ENCODE assay signal across 7 mouse cellular contexts in the genomic region with DNA sequence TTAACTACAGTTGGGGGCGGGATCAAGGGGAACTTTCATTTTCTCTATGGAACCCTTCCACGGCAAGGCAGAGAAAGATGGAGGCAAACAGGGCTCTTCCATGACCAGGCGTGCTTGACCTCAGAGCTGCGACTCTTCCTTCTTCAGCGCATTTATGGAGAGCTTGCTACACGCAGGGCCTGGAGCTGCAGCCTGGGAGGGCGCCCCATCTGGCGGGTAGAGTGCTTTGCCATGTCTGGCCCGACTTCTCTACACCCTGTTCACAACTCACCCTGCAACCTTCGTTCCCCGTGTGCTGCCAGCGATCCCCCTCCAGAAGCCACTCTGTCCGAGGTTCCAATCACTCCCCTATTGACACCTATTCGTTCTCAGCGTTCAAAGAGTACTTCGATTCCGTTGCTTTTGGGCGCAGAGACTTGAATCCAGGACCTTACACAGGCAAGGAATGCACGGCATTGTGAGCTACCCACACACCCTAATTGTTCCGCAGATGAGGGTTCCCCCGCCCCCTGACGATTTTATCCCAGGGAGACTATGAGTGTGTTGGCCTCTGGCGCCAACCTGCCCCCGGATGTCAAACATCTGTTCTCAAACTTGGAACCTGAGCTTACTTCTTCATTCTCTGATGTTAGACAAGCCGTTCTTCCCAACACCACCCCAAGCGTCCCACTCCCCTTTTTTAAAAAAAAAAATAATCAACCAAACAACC. TPM values are rescaled to one million over a fixed set of nuclear protein-coding genes. Genes with fewer than 3 reads are reported as not detected.
DNase-seq lines count a peak whose midpoint lies in the region; ATAC-seq and TF ChIP-seq lines count a peak whose summit lies in the region.

A gene (plus strand): TSS at position 74 of the 709 bp plus-strand sequence.

- no peak within 1 kb of the TSS for H3K27ac ChIP-seq in hindbrain, embryonic 14.5 days
- H3K27ac ChIP-seq in left cerebral cortex, adult 2 months: peak within 1 kb of the TSS; percentile 84
- peak within 1 kb of the TSS; percentile 58 for H3K27ac ChIP-seq in macrophage
- H3K27ac ChIP-seq in small intestine, adult 2 months (ENCODE audit: insufficient read depth, low read depth, low read length): peak within 1 kb of the TSS; percentile 98

- no peak for DNase-seq in Patski (ENCODE audit: low read depth, low spot score)
- DNase-seq in c-Kit-positive CD71-negative TER-119-negative erythroid progenitor cells, embryonic 14.5 days (ENCODE audit: low read depth): peak; percentile 57
- DNase-seq in gastrocnemius, adult 18-20 months (ENCODE audit: low spot score): peak; percentile 56
- DNase-seq in hindbrain, embryonic 14.5 days (ENCODE audit: low spot score): no peak
- DNase-seq in left cerebral cortex, adult 2 months (ENCODE audit: extremely low spot score in 1 of 2, low spot score in 2 of 2): peak in 1 of 2 experiments; percentile 26

- no peaks in the 10 kb centered on the region for H3K36me3 ChIP-seq in hindbrain, embryonic 14.5 days (replicated peaks; ENCODE audit: control insufficient read depth, insufficient read depth)
- no peaks in the 10 kb centered on the region for H3K36me3 ChIP-seq in macrophage (ENCODE audit: inconsistent target)
- H3K36me3 ChIP-seq in small intestine, adult 2 months (ENCODE audit: control insufficient read depth, insufficient read depth, low read length): no peaks in the 10 kb centered on the region

- intact Hi-C loops in left cerebral cortex, adult 2 months (cut with DNase I): loop anchor here (2.0 kb wide), 1 partner anchor 32 kb away; no protein-coding TSS in a partner anchor

- H3K9ac ChIP-seq in hindbrain, embryonic 14.5 days: peak within 1 kb of the TSS; percentile 56

- TF ChIP-seq POLR2A in small intestine, adult 2 months (IDR thresholded peaks at IDR 0.05; ENCODE audit: low read depth, low read length): 0 out of 2 replicates have a peak, but pooled peaks have one; percentile 30

- in situ Hi-C loops in Patski (cut with MboI; ENCODE audit: low pct_unique_long_range_greater_than_20kb): no loop called here

- H3K79me2 ChIP-seq in macrophage (ENCODE audit: inconsistent target): peaks cover 32% of the 10 kb centered on the region

- POLR2A ChIA-PET in Patski (lab: Charles Lee): interaction anchor here (1.0 kb wide), 1 partner anchor 26 kb away, joined by 5 read pairs; no protein-coding TSS in a partner anchor

- 6% methylated on average over 26 of the region's 26 CpGs for WGBS in hindbrain, embryonic 14.5 days
- 1% methylated on average over 26 of the region's 26 CpGs for WGBS in macrophage (ENCODE audit: missing documents)
- under 1% methylated on average over 26 of the region's 26 CpGs for whole genome bisulfite sequencing in small intestine, adult 2 months

- H3K4me3 ChIP-seq in hindbrain, embryonic 14.5 days (replicated peaks; ENCODE audit: low read length): peak within 1 kb of the TSS; percentile 47
- H3K4me3 ChIP-seq in left cerebral cortex, adult 2 months: peak within 1 kb of the TSS; percentile 67
- H3K4me3 ChIP-seq in macrophage (ENCODE audit: inconsistent target): peak within 1 kb of the TSS; percentile 90
- peak within 1 kb of the TSS; percentile 84 for H3K4me3 ChIP-seq in small intestine, adult 2 months (ENCODE audit: low read depth, low read length)

- peaks cover 5% of the 10 kb centered on the region for H3K27me3 ChIP-seq in Patski
- peaks cover 42% of the 10 kb centered on the region for H3K27me3 ChIP-seq in hindbrain, embryonic 14.5 days (ENCODE audit: control insufficient read depth, insufficient read depth, low read length)
- H3K27me3 ChIP-seq in small intestine, adult 2 months (ENCODE audit: control insufficient read depth, insufficient read depth, low read length): no peaks in the 10 kb centered on the region

- CTCF ChIA-PET in Patski (lab: Charles Lee): interaction anchor here (1.0 to 1.7 kb wide), 3 partner anchors 27 to 115 kb away, joined by 3 to 6 read pairs (median 3); no protein-coding TSS in a partner anchor

- H3K4me1 ChIP-seq in hindbrain, embryonic 14.5 days (replicated peaks; ENCODE audit: control insufficient read depth, insufficient read depth, low read length): peaks cover 11% of the 10 kb centered on the region; the same call in 1 of the 2 replicates
- H3K4me1 ChIP-seq in small intestine, adult 2 months (ENCODE audit: control insufficient read depth, insufficient read depth, insufficient read length, low read length): peaks cover 29% of the 10 kb centered on the region

- H3K9me3 ChIP-seq in hindbrain, embryonic 14.5 days (ENCODE audit: control insufficient read depth, low read length): no peaks in the 10 kb centered on the region

- no peak for ATAC-seq in Patski
- ATAC-seq in hindbrain, embryonic 14.5 days (ENCODE audit: low FRiP score): no peak

- TF ChIP-seq CTCF in Patski (IDR thresholded peaks at IDR 0.05): no peak
- TF ChIP-seq CTCF in left cerebral cortex, adult 2 months (IDR thresholded peaks at IDR 0.05): peak; percentile 47
- peak; percentile 57 for TF ChIP-seq CTCF in small intestine, adult 2 months (IDR thresholded peaks at IDR 0.05; ENCODE audit: extremely low read depth, insufficient read length, insufficient replicate concordance, low read depth, low read length)

- peak within 1 kb of the TSS; percentile 79 for H3K4me2 ChIP-seq in hindbrain, embryonic 14.5 days (replicated peaks)

RNA-seq across cellular contexts. Expression of the gene that starts here (rescaled TPM):
- polyA plus RNA-seq in Patski (2021): 109 TPM
- 1 to 10 TPM; 6.2 to 8.3 TPM for total RNA-seq in gastrocnemius, adult 18-20 months (2021)
- 19.6 and 22.4 TPM in 2 replicates for polyA plus RNA-seq in hindbrain, embryonic 14.5 days (2014; fragmentation: Nextera tagmentation; extraction: Ambion mirVana)
- 10 to 100 TPM; 20.6 to 27.8 TPM for total RNA-seq in left cerebral cortex, adult 2 months (2021)
- total RNA-seq in macrophage (2018; cell fraction: chromatin; rRNA removed): 10 to 100 TPM in 24 of 26 experiments, 1 to 10 TPM in 2; 8.6 to 87.1 (median 48.0) TPM
- total RNA-seq in macrophage (2018; cell fraction: cytosol; rRNA removed): 100 to 1,000 TPM in 1 of 26 experiments, 10 to 100 TPM in 25; 54.2 to 105 (median 76.0) TPM
- 10 to 100 TPM; 30.6 to 80.4 (median 49.2) TPM for total RNA-seq in macrophage (2018; cell fraction: nucleus; rRNA removed)
- polyA plus RNA-seq in macrophage (2018): 64.9 to 112 TPM (median 73.6 TPM) in 3 replicates
- 40.5 and 92.1 TPM in 2 replicates for polyA plus RNA-seq in small intestine, adult 2 months (2012; rRNA removed)

Comparison
In these comparisons a context has a peak if more than half of its experiments do, and no peak if none do; other contexts are left out.
1. DNase-seq: peak in c-Kit-positive CD71-negative TER-119-negative erythroid progenitor cells, embryonic 14.5 days (single experiment) and gastrocnemius, adult 18-20 months (single experiment); none in Patski (single experiment) and hindbrain, embryonic 14.5 days (single experiment).
2. Peak in every context shown above with its lines, with median percentiles within 50 percentile points of each other: H3K4me3 ChIP-seq.